Mouse (Mus musculus) gonadal fat pad, adult 2 months (tissue): ENCODE data around the gene Atp2a3. TPM values are rescaled to one million over a fixed set of nuclear protein-coding genes. Genes with fewer than 3 reads are reported as not detected.

ENCODE experiments used
- DNase-seq: peaks from one replicate; pipeline ENCODE4 v3.0.0-alpha.2; 2012; ENCODE audit warnings: low read depth
- polyA plus RNA-seq: library from polyadenylated mRNA; depleted of rRNA; stranded (reverse); fragments of >200 nt; gene quantifications from 2 replicates; pipeline ENCODE4 v1.2.3, GENCODE M21; 2012

Atp2a3 gene
- polyA plus RNA-seq, 1 experiment: 46.2 TPM

GRCm38 (mm10) chr11:72954216-72954615 lies 6.8 kb upstream of the Atp2a3 start:
- DNase-seq: no peak

GRCm38 (mm10) chr11:72955339-72955974 lies 5.5 kb upstream of the Atp2a3 start:
- no peak for DNase-seq

- no peak for DNase-seq
These were observed 3.7 kb upstream of the Atp2a3 start for GRCm38 (mm10) chr11:72957318-72957717.

GRCm38 (mm10) chr11:72959924-72960679 lies 867 bp upstream of the Atp2a3 start:
- no peak for DNase-seq

GRCm38 (mm10) chr11:72960723-72961071 lies 272 bp upstream of the Atp2a3 start:
- DNase-seq: no peak

GRCm38 (mm10) chr11:72962378-72962777 lies 1.4 kb downstream of the Atp2a3 start:
- no peak for DNase-seq

GRCm38 (mm10) chr11:72963058-72963788 lies 2.3 kb downstream of the Atp2a3 start:
- no peak for DNase-seq

GRCm38 (mm10) chr11:72963789-72964294 lies 2.9 kb downstream of the Atp2a3 start:
- no peak for DNase-seq

- DNase-seq: no peak
These were observed 14.1 kb downstream of the Atp2a3 start for GRCm38 (mm10) chr11:72974995-72975503.

- DNase-seq: no peak
These were observed 21.5 kb downstream of the Atp2a3 start for GRCm38 (mm10) chr11:72982516-72982915.

- no peak for DNase-seq
These were observed 22.3 kb downstream of the Atp2a3 start for GRCm38 (mm10) chr11:72983283-72983682.

- no peak for DNase-seq
These were observed 25.8 kb downstream of the Atp2a3 start for GRCm38 (mm10) chr11:72986745-72987144.

GRCm38 (mm10) chr11:72987234-72987633 lies 26.3 kb downstream of the Atp2a3 start:
- DNase-seq: no peak

- no peak for DNase-seq
These were observed 26.8 kb downstream of the Atp2a3 start for GRCm38 (mm10) chr11:72987807-72988206.

GRCm38 (mm10) chr11:72989044-72989443 lies 28.1 kb downstream of the Atp2a3 start:
- no peak for DNase-seq

GRCm38 (mm10) chr11:72990688-72991087 lies 29.7 kb downstream of the Atp2a3 start:
- DNase-seq: no peak

- no peak for DNase-seq
These were observed 31.0 kb downstream of the Atp2a3 start for GRCm38 (mm10) chr11:72991961-72992360.

- no peak for DNase-seq
These were observed 35.4 kb downstream of the Atp2a3 start for GRCm38 (mm10) chr11:72996346-72996745.

- DNase-seq: no peak
These were observed 35.8 kb downstream of the Atp2a3 start for GRCm38 (mm10) chr11:72996781-72997180.

- DNase-seq: no peak
These were observed 36.8 kb downstream of the Atp2a3 start for GRCm38 (mm10) chr11:72997529-72998326.

- DNase-seq: no peak
These were observed 37.8 kb downstream of the Atp2a3 start, which contains the start of gene P2rx1 for GRCm38 (mm10) chr11:72998771-72999170. Gene P2rx1, plus strand, starts transcription at chr11:72999103.
